Mouse (Mus musculus) stomach, postnatal 0 days (tissue): ENCODE data around the gene Dlg2. TPM values are rescaled to one million over a fixed set of nuclear protein-coding genes. Genes with fewer than 3 reads are reported as not detected.

Source experiments
- ATAC-seq: fragments of 200-750 bp; cut with Nextera tagmentation; 2 replicates; pipeline ENCODE4 v1.8.0; 2017; ENCODE audit not compliant: low FRiP score, low TSS enrichment
- DNase-seq: peaks from one replicate; pipeline ENCODE4 v3.0.0-alpha.2; 2016; ENCODE audit warnings: low spot score
- H3K27ac ChIP-seq: fragments of 300-500 bp; sonication (generic); replicated peaks from 2 replicates; pipeline ENCODE4 v1.5.1; 2014; ENCODE audit warnings: mild to moderate bottlenecking, control low read depth
- H3K27me3 ChIP-seq: fragments of 300-500 bp; sonication (generic); 2 replicates; pipeline ENCODE4 v1.6.1; 2014; ENCODE audit warnings: low read length; ENCODE audit not compliant: control insufficient read depth, insufficient read depth
- H3K36me3 ChIP-seq: fragments of 300-500 bp; sonication (generic); 2 replicates; pipeline ENCODE4 v1.6.1; 2014; ENCODE audit warnings: low read length, mixed read lengths; ENCODE audit not compliant: control insufficient read depth, insufficient read depth
- H3K4me1 ChIP-seq: fragments of 300-500 bp; sonication (generic); replicated peaks from 2 replicates; pipeline ENCODE4 v1.6.1; 2014; ENCODE audit warnings: antibody characterized with exemption; ENCODE audit not compliant: control insufficient read depth, insufficient read depth
- H3K4me2 ChIP-seq: fragments of 300-500 bp; sonication (generic); replicated peaks from 2 replicates; pipeline ENCODE4 v1.6.1; 2014; ENCODE audit warnings: low read depth, mild to moderate bottlenecking, control low read depth, moderate library complexity
- H3K4me3 ChIP-seq: fragments of 300-500 bp; sonication (generic); 2 replicates; pipeline ENCODE4 v1.5.1; 2014; ENCODE audit warnings: low read depth, low read length, control low read depth
- H3K9ac ChIP-seq: fragments of 300-500 bp; sonication (generic); 2 replicates; pipeline ENCODE4 v1.6.1; 2014; ENCODE audit warnings: mild to moderate bottlenecking, low read length, control low read depth, mixed read lengths
- H3K9me3 ChIP-seq: fragments of 300-500 bp; sonication (generic); 2 replicates; pipeline ENCODE4 v1.6.1; 2016; ENCODE audit warnings: low read length; ENCODE audit not compliant: control insufficient read depth
- CTCF ChIP-seq: IDR thresholded peaks from 2 replicates; pipeline ENCODE4 v1.5.1; 2016; ENCODE audit warnings: antibody characterized with exemption, low read depth, mild to moderate bottlenecking, moderate library complexity
- EP300 ChIP-seq: optimal IDR thresholded peaks from 2 replicates; pipeline ENCODE3; 2016; ENCODE audit warnings: antibody characterized with exemption
- WGBS: fragments of 180-500 bp; shearing (Covaris S2); extraction: QIAGEN DNeasy Blood & Tissue Kit; methylation state at CpG from one replicate; pipeline ENCODE4 v1.1.7; 2014; 5-methylcytosine and 5-hydroxymethylcytosine counted together
- polyA plus RNA-seq: library from polyadenylated mRNA; unstranded; fragments of >200 nt; fragmentation: Nextera tagmentation; extraction: Ambion mirVana; gene quantifications from 2 replicates; pipeline ENCODE4 v1.2.1, GENCODE M21; 2015

Gene Dlg2
- polyA plus RNA-seq, 1 experiment from 2014 or later = 12.8 TPM

- no peak for TF ChIP-seq CTCF
- H3K27ac ChIP-seq = no peak overlapping the region
Measured at GRCm38 (mm10) chr7:90651128-90651527, 174.7 kb downstream of the Dlg2 start.

GRCm38 (mm10) chr7:90651611-90652010 is 175.1 kb downstream of the Dlg2 start:
- ATAC-seq (no peak), DNase-seq (no peak)
- H3K36me3 ChIP-seq = no peaks in the 10 kb centered on the region
- TF ChIP-seq EP300 (no peak), CTCF (no peak)
- H3K4me3 ChIP-seq = no peak overlapping the region
- 67% methylated on average over 2 of the region's 2 CpGs for WGBS
- H3K9ac ChIP-seq = no peak overlapping the region
- H3K4me2 ChIP-seq = no peak overlapping the region
- no peaks in the 10 kb centered on the region for H3K9me3 ChIP-seq
- H3K4me1 ChIP-seq = no peaks in the 10 kb centered on the region
- H3K27ac ChIP-seq = no peak overlapping the region
- H3K27me3 ChIP-seq = no peaks in the 10 kb centered on the region

More at GRCm38 (mm10) chr7:90651128-90651527, 174.7 kb downstream of the Dlg2 start:
- H3K4me2 ChIP-seq = no peak overlapping the region
- no peaks in the 10 kb centered on the region for H3K9me3 ChIP-seq
- ATAC-seq (no peak), DNase-seq (no peak)
- no peak overlapping the region for H3K4me3 ChIP-seq
- no peak overlapping the region for H3K9ac ChIP-seq
- 38% methylated on average over 6 of the region's 6 CpGs for WGBS
- no peaks in the 10 kb centered on the region for H3K36me3 ChIP-seq
- no peaks in the 10 kb centered on the region for H3K27me3 ChIP-seq
- H3K4me1 ChIP-seq = no peaks in the 10 kb centered on the region

GRCm38 (mm10) chr7:90658593-90658992 is 182.1 kb downstream of the Dlg2 start:
- no peak overlapping the region for H3K9ac ChIP-seq
- no peak for ATAC-seq
- no peak overlapping the region for H3K4me2 ChIP-seq
- no peaks in the 10 kb centered on the region for H3K27me3 ChIP-seq
- no peak overlapping the region for H3K27ac ChIP-seq
- no peak overlapping the region for H3K4me3 ChIP-seq
- WGBS = 57% methylated on average over 3 of the region's 3 CpGs
- H3K36me3 ChIP-seq = no peaks in the 10 kb centered on the region
- TF ChIP-seq EP300 (no peak), CTCF (no peak)
- DNase-seq = no peak
- no peaks in the 10 kb centered on the region for H3K4me1 ChIP-seq
- H3K9me3 ChIP-seq = no peaks in the 10 kb centered on the region

GRCm38 (mm10) chr7:90694050-90694449 is 217.6 kb downstream of the Dlg2 start:
- ATAC-seq = no peak
- Histone ChIP-seq H3K36me3 (no peaks in the 10 kb centered on the region), H3K4me3 (no peak overlapping the region), H3K4me2 (no peak overlapping the region), H3K9ac (no peak overlapping the region), H3K9me3 (no peaks in the 10 kb centered on the region), H3K27ac (no peak overlapping the region), H3K27me3 (no peaks in the 10 kb centered on the region), H3K4me1 (no peaks in the 10 kb centered on the region)
- no peak for DNase-seq
- TF ChIP-seq EP300 (no peak), CTCF (no peak)

- no peaks in the 10 kb centered on the region for H3K27me3 ChIP-seq
- H3K9me3 ChIP-seq = no peaks in the 10 kb centered on the region
- no peak overlapping the region for H3K27ac ChIP-seq
- H3K4me1 ChIP-seq = no peaks in the 10 kb centered on the region
- H3K9ac ChIP-seq = no peak overlapping the region
- TF ChIP-seq CTCF (no peak), EP300 (no peak)
- no peaks in the 10 kb centered on the region for H3K36me3 ChIP-seq
- H3K4me2 ChIP-seq = no peak overlapping the region
- DNase-seq (no peak), ATAC-seq (no peak)
- no peak overlapping the region for H3K4me3 ChIP-seq
- WGBS = 78% methylated on average over 7 of the region's 7 CpGs
Measured at GRCm38 (mm10) chr7:90696181-90696950, 219.9 kb downstream of the Dlg2 start.

GRCm38 (mm10) chr7:90703163-90703852 is 226.8 kb downstream of the Dlg2 start:
- no peaks in the 10 kb centered on the region for H3K4me1 ChIP-seq
- H3K4me2 ChIP-seq = no peak overlapping the region
- H3K9ac ChIP-seq = no peak overlapping the region
- TF ChIP-seq EP300 = no peak
- no peak for TF ChIP-seq CTCF
- no peak overlapping the region for H3K27ac ChIP-seq
- no peaks in the 10 kb centered on the region for H3K9me3 ChIP-seq
- WGBS = 42% methylated on average over 7 of the region's 7 CpGs
- ATAC-seq (no peak), DNase-seq (no peak)
- H3K4me3 ChIP-seq = no peak overlapping the region
- H3K27me3 ChIP-seq = no peaks in the 10 kb centered on the region
- H3K36me3 ChIP-seq = no peaks in the 10 kb centered on the region
